ENCODE assay signal across 8 mouse cellular contexts in genomic region chr16:4607818-4608531, GRCm38 (mm10). TPM values are rescaled to one million over a fixed set of nuclear protein-coding genes. Genes with fewer than 3 reads are reported as not detected.
A peak's percentile ranks its signal among the peaks of the same experiment; 100 is the strongest.
DNase-seq lines count a peak whose midpoint lies in the region; ATAC-seq and TF ChIP-seq lines count a peak whose summit lies in the region.

No protein-coding gene starts in this region.

- TF ChIP-seq EP300 in liver, embryonic 14.5 days (IDR thresholded peaks at IDR 0.05; ENCODE audit: low read depth): no peak
- no peak for TF ChIP-seq EP300 in stomach, postnatal 0 days (optimal IDR thresholded peaks at IDR 0.05)

- peaks cover 43% of the 10 kb centered on the region for H3K4me1 ChIP-seq in embryonic facial prominence, embryonic 14.5 days (ENCODE audit: control insufficient read depth, insufficient read depth, low read length)
- peaks cover 56% of the 10 kb centered on the region for H3K4me1 ChIP-seq in heart, embryonic 15.5 days (replicated peaks)
- H3K4me1 ChIP-seq in liver, embryonic 14.5 days (replicated peaks; ENCODE audit: control insufficient read depth in 2 of 2, insufficient read depth in 2 of 2, low read length in 1 of 2): peaks cover 0 to 19% of the 10 kb centered on the region in 2 experiments; a peak in 2 of 4 replicates
- H3K4me1 ChIP-seq in neural tube, embryonic 12.5 days: peaks cover 46% of the 10 kb centered on the region
- H3K4me1 ChIP-seq in stomach, postnatal 0 days (replicated peaks; ENCODE audit: control insufficient read depth, insufficient read depth): peaks cover 17% of the 10 kb centered on the region

- ATAC-seq in embryonic facial prominence, embryonic 14.5 days (ENCODE audit: low read depth): no peak
- ATAC-seq in heart, embryonic 15.5 days (replicated peaks; ENCODE audit: insufficient number of reproducible peaks, insufficient read depth, low FRiP score, low read depth): no peak
- ATAC-seq in liver, embryonic 14.5 days (ENCODE audit: insufficient read depth): 0 out of 2 replicates have a peak, but pooled peaks have one; percentile 43
- ATAC-seq in neural tube, embryonic 12.5 days (ENCODE audit: low FRiP score, low read depth): peak; percentile 18; the same call in 1 of the 2 replicates
- ATAC-seq in stomach, postnatal 0 days (ENCODE audit: low FRiP score, low TSS enrichment): peak; percentile 41; the same call in 1 of the 2 replicates

- 0 out of 2 replicates have a peak overlapping the region, but pooled peaks have one; percentile 29 for H3K27ac ChIP-seq in embryonic facial prominence, embryonic 14.5 days (replicated peaks; ENCODE audit: low read depth, low read length)
- peak overlapping the region; percentile 75 for H3K27ac ChIP-seq in heart, embryonic 15.5 days
- no peak overlapping the region for H3K27ac ChIP-seq in liver, embryonic 14.5 days
- H3K27ac ChIP-seq in neural tube, embryonic 12.5 days: no peak overlapping the region
- H3K27ac ChIP-seq in stomach, postnatal 0 days (replicated peaks): no peak overlapping the region

- peak; percentile 90 to 91 for DNase-seq in B cell, adult 2 months
- peak; percentile 88 to 91 for DNase-seq in adrenal gland, postnatal 36 days
- DNase-seq in embryonic facial prominence, embryonic 14.5 days (ENCODE audit: low spot score): peak; percentile 88
- DNase-seq in kidney, postnatal 10 days: peak; percentile 92
- peak; percentile 55 to 58 (median 58) for DNase-seq in liver, embryonic 14.5 days (ENCODE audit: low read depth in 3 of 3, low spot score in 3 of 3)
- DNase-seq in stomach, postnatal 0 days (ENCODE audit: low spot score): peak; percentile 87

- peak; percentile 98 for TF ChIP-seq CTCF in liver, embryonic 14.5 days (IDR thresholded peaks at IDR 0.05; ENCODE audit: low read depth)
- peak; percentile 98 for TF ChIP-seq CTCF in stomach, postnatal 0 days (IDR thresholded peaks at IDR 0.05; ENCODE audit: low read depth)

- H3K9ac ChIP-seq in embryonic facial prominence, embryonic 14.5 days (ENCODE audit: low read depth, low read length): no peak overlapping the region
- H3K9ac ChIP-seq in heart, embryonic 15.5 days: no peak overlapping the region
- no peak overlapping the region for H3K9ac ChIP-seq in liver, embryonic 14.5 days (replicated peaks)
- H3K9ac ChIP-seq in neural tube, embryonic 12.5 days: no peak overlapping the region
- no peak overlapping the region for H3K9ac ChIP-seq in stomach, postnatal 0 days (ENCODE audit: low read length)

- no peaks in the 10 kb centered on the region for H3K27me3 ChIP-seq in embryonic facial prominence, embryonic 14.5 days (replicated peaks; ENCODE audit: control insufficient read depth, insufficient read depth, low read length)
- no peaks in the 10 kb centered on the region for H3K27me3 ChIP-seq in heart, embryonic 15.5 days
- no peaks in the 10 kb centered on the region for H3K27me3 ChIP-seq in liver, embryonic 14.5 days (ENCODE audit: control insufficient read depth, insufficient read depth, low read length)
- H3K27me3 ChIP-seq in neural tube, embryonic 12.5 days (replicated peaks): no peaks in the 10 kb centered on the region
- H3K27me3 ChIP-seq in stomach, postnatal 0 days (ENCODE audit: control insufficient read depth, insufficient read depth, low read length): no peaks in the 10 kb centered on the region

- peaks cover 40% of the 10 kb centered on the region for H3K36me3 ChIP-seq in embryonic facial prominence, embryonic 14.5 days (ENCODE audit: control insufficient read depth, insufficient read depth, low read length)
- H3K36me3 ChIP-seq in heart, embryonic 15.5 days: peaks cover 23% of the 10 kb centered on the region
- H3K36me3 ChIP-seq in liver, embryonic 14.5 days (replicated peaks; ENCODE audit: control insufficient read depth, insufficient read depth, low read depth): no peaks in the 10 kb centered on the region
- H3K36me3 ChIP-seq in neural tube, embryonic 12.5 days: peaks cover 40% of the 10 kb centered on the region
- peaks cover 5% of the 10 kb centered on the region; the same call in 1 of the 2 replicates for H3K36me3 ChIP-seq in stomach, postnatal 0 days (ENCODE audit: control insufficient read depth, insufficient read depth, low read length)

- 44% methylated on average over 9 of the region's 9 CpGs for WGBS in embryonic facial prominence, embryonic 14.5 days
- WGBS in heart, embryonic 15.5 days: 46% methylated on average over 9 of the region's 9 CpGs
- WGBS in liver, embryonic 14.5 days (ENCODE audit: insufficient replicate concordance): 41% methylated on average over 9 of the region's 9 CpGs
- 53% methylated on average over 9 of the region's 9 CpGs for WGBS in neural tube, embryonic 12.5 days
- WGBS in stomach, postnatal 0 days: 35% methylated on average over 9 of the region's 9 CpGs

- H3K4me2 ChIP-seq in embryonic facial prominence, embryonic 14.5 days (ENCODE audit: low read depth, low read length): no peak overlapping the region
- no peak overlapping the region for H3K4me2 ChIP-seq in heart, embryonic 15.5 days
- no peak overlapping the region for H3K4me2 ChIP-seq in liver, embryonic 14.5 days (ENCODE audit: low read depth)
- no peak overlapping the region for H3K4me2 ChIP-seq in neural tube, embryonic 12.5 days (replicated peaks)
- H3K4me2 ChIP-seq in stomach, postnatal 0 days (replicated peaks; ENCODE audit: low read depth): no peak overlapping the region

- H3K9me3 ChIP-seq in embryonic facial prominence, embryonic 14.5 days (ENCODE audit: control insufficient read depth, low read length): no peaks in the 10 kb centered on the region
- H3K9me3 ChIP-seq in heart, embryonic 15.5 days (replicated peaks): no peaks in the 10 kb centered on the region
- no peaks in the 10 kb centered on the region for H3K9me3 ChIP-seq in liver, embryonic 14.5 days (ENCODE audit: control insufficient read depth, low read length)
- H3K9me3 ChIP-seq in neural tube, embryonic 12.5 days: no peaks in the 10 kb centered on the region
- H3K9me3 ChIP-seq in stomach, postnatal 0 days (ENCODE audit: control insufficient read depth, low read length): no peaks in the 10 kb centered on the region

- no peak overlapping the region for H3K4me3 ChIP-seq in embryonic facial prominence, embryonic 14.5 days (ENCODE audit: low read depth, low read length)
- no peak overlapping the region for H3K4me3 ChIP-seq in heart, embryonic 15.5 days
- H3K4me3 ChIP-seq in liver, embryonic 14.5 days (ENCODE audit: insufficient read depth in 1 of 2, low read depth in 2 of 2, low read length in 2 of 2): no peak overlapping the region
- no peak overlapping the region for H3K4me3 ChIP-seq in neural tube, embryonic 12.5 days
- H3K4me3 ChIP-seq in stomach, postnatal 0 days (ENCODE audit: low read depth, low read length): no peak overlapping the region

RNA-seq across cellular contexts. Expression of gene Glis2, which starts 13.5 kb away (rescaled TPM):
- total RNA-seq in adrenal gland, postnatal 36 days (2021): 10 to 100 TPM; 19.9 to 20.1 TPM
- 34.7 and 36.3 TPM in 2 replicates for polyA plus RNA-seq in embryonic facial prominence, embryonic 14.5 days (2014; fragmentation: Nextera tagmentation; extraction: Ambion mirVana)
- 17.7 and 17.9 TPM in 2 replicates for polyA plus RNA-seq in heart, embryonic 15.5 days (2015; fragmentation: Nextera tagmentation; extraction: Ambion mirVana)
- 2.8 and 3.4 TPM in 2 replicates for polyA plus RNA-seq in liver, embryonic 14.5 days (2012; rRNA removed)
- 1.7 and 2.7 TPM in 2 replicates for polyA plus RNA-seq in liver, embryonic 14.5 days (2014; fragmentation: Nextera tagmentation; extraction: Ambion mirVana)
- 36.5 and 36.7 TPM in 2 replicates for polyA plus RNA-seq in neural tube, embryonic 12.5 days (2016; fragmentation: Nextera tagmentation; extraction: Ambion mirVana)
- 11.6 and 11.7 TPM in 2 replicates for polyA plus RNA-seq in stomach, postnatal 0 days (2015; fragmentation: Nextera tagmentation; extraction: Ambion mirVana)

RNA-seq across cellular contexts. Expression of gene Pam16, which starts 16.8 kb away (rescaled TPM):
- total RNA-seq in adrenal gland, postnatal 36 days (2021): 100 to 1,000 TPM in 1 of 2 experiments, 10 to 100 TPM in 1; 95.3 to 109 TPM
- polyA plus RNA-seq in embryonic facial prominence, embryonic 14.5 days (2014; fragmentation: Nextera tagmentation; extraction: Ambion mirVana): 90.8 and 90.9 TPM in 2 replicates
- 118 and 125 TPM in 2 replicates for polyA plus RNA-seq in heart, embryonic 15.5 days (2015; fragmentation: Nextera tagmentation; extraction: Ambion mirVana)
- polyA plus RNA-seq in liver, embryonic 14.5 days (2012; rRNA removed): 24.1 and 41.3 TPM in 2 replicates
- polyA plus RNA-seq in liver, embryonic 14.5 days (2014; fragmentation: Nextera tagmentation; extraction: Ambion mirVana): 64.4 and 68.0 TPM in 2 replicates
- 121 and 143 TPM in 2 replicates for polyA plus RNA-seq in neural tube, embryonic 12.5 days (2016; fragmentation: Nextera tagmentation; extraction: Ambion mirVana)
- polyA plus RNA-seq in stomach, postnatal 0 days (2015; fragmentation: Nextera tagmentation; extraction: Ambion mirVana): 65.4 and 71.9 TPM in 2 replicates

RNA-seq across cellular contexts. Expression of gene Vasn, which starts 31.8 kb away (rescaled TPM):
- total RNA-seq in adrenal gland, postnatal 36 days (2021): 10 to 100 TPM in 1 of 2 experiments, 1 to 10 TPM in 1; 8.9 to 15.1 TPM
- 31.3 and 32.4 TPM in 2 replicates for polyA plus RNA-seq in embryonic facial prominence, embryonic 14.5 days (2014; fragmentation: Nextera tagmentation; extraction: Ambion mirVana)
- polyA plus RNA-seq in heart, embryonic 15.5 days (2015; fragmentation: Nextera tagmentation; extraction: Ambion mirVana): 14.7 and 20.7 TPM in 2 replicates
- 2.5 and 2.9 TPM in 2 replicates for polyA plus RNA-seq in liver, embryonic 14.5 days (2012; rRNA removed)
- polyA plus RNA-seq in liver, embryonic 14.5 days (2014; fragmentation: Nextera tagmentation; extraction: Ambion mirVana): 1.2 TPM in 2 replicates
- polyA plus RNA-seq in neural tube, embryonic 12.5 days (2016; fragmentation: Nextera tagmentation; extraction: Ambion mirVana): 10.9 and 11.3 TPM in 2 replicates
- 8.8 and 9.6 TPM in 2 replicates for polyA plus RNA-seq in stomach, postnatal 0 days (2015; fragmentation: Nextera tagmentation; extraction: Ambion mirVana)

RNA-seq across cellular contexts. Expression of gene Dnaja3, which starts 31.8 kb away (rescaled TPM):
- 100 to 1,000 TPM; 118 to 143 TPM for total RNA-seq in adrenal gland, postnatal 36 days (2021)
- polyA plus RNA-seq in embryonic facial prominence, embryonic 14.5 days (2014; fragmentation: Nextera tagmentation; extraction: Ambion mirVana): 57.6 and 57.7 TPM in 2 replicates
- polyA plus RNA-seq in heart, embryonic 15.5 days (2015; fragmentation: Nextera tagmentation; extraction: Ambion mirVana): 78.3 and 79.6 TPM in 2 replicates
- 13.6 and 18.8 TPM in 2 replicates for polyA plus RNA-seq in liver, embryonic 14.5 days (2012; rRNA removed)
- 34.1 and 37.3 TPM in 2 replicates for polyA plus RNA-seq in liver, embryonic 14.5 days (2014; fragmentation: Nextera tagmentation; extraction: Ambion mirVana)
- 51.5 and 56.4 TPM in 2 replicates for polyA plus RNA-seq in neural tube, embryonic 12.5 days (2016; fragmentation: Nextera tagmentation; extraction: Ambion mirVana)
- 47.0 and 49.2 TPM in 2 replicates for polyA plus RNA-seq in stomach, postnatal 0 days (2015; fragmentation: Nextera tagmentation; extraction: Ambion mirVana)

RNA-seq across cellular contexts. Expression of gene Tfap4, which starts 48.3 kb away (rescaled TPM):
- 1 to 10 TPM; 3.2 to 7.9 TPM for total RNA-seq in adrenal gland, postnatal 36 days (2021)
- polyA plus RNA-seq in embryonic facial prominence, embryonic 14.5 days (2014; fragmentation: Nextera tagmentation; extraction: Ambion mirVana): 16.6 and 17.2 TPM in 2 replicates
- polyA plus RNA-seq in heart, embryonic 15.5 days (2015; fragmentation: Nextera tagmentation; extraction: Ambion mirVana): 5.6 and 7.1 TPM in 2 replicates
- polyA plus RNA-seq in liver, embryonic 14.5 days (2012; rRNA removed): 5.4 and 6.9 TPM in 2 replicates
- 4.6 and 4.8 TPM in 2 replicates for polyA plus RNA-seq in liver, embryonic 14.5 days (2014; fragmentation: Nextera tagmentation; extraction: Ambion mirVana)
- polyA plus RNA-seq in neural tube, embryonic 12.5 days (2016; fragmentation: Nextera tagmentation; extraction: Ambion mirVana): 13.5 and 14.2 TPM in 2 replicates
- 8.9 and 10.6 TPM in 2 replicates for polyA plus RNA-seq in stomach, postnatal 0 days (2015; fragmentation: Nextera tagmentation; extraction: Ambion mirVana)

Comparison
In these comparisons a context has a peak if more than half of its experiments do, and no peak if none do; other contexts are left out.
1. ATAC-seq: peak in liver, embryonic 14.5 days (single experiment), neural tube, embryonic 12.5 days (single experiment) and stomach, postnatal 0 days (single experiment); none in embryonic facial prominence, embryonic 14.5 days (single experiment) and heart, embryonic 15.5 days (single experiment).
2. H3K27ac ChIP-seq: peak in embryonic facial prominence, embryonic 14.5 days (single experiment) and heart, embryonic 15.5 days (single experiment); none in liver, embryonic 14.5 days (single experiment), neural tube, embryonic 12.5 days (single experiment) and stomach, postnatal 0 days (single experiment).
3. Peak in every context shown above with its lines, with median percentiles within 50 percentile points of each other: DNase-seq.